Mouse (Mus musculus) heart, embryonic 14.5 days (tissue): ENCODE measurements at regions not wholly inside any gene's neighbourhood (a gene's known extent, or its start where the extent isn't known, plus 50 kb on each side); places are given as distances from the start of the nearest gene placed in this dataset.

Experiments
- ATAC-seq: fragments of 200-750 bp; cut with Nextera tagmentation; 2 replicates; pipeline ENCODE4 v1.8.0; 2017; ENCODE audit warnings: low read depth, moderate TSS enrichment; ENCODE audit not compliant: insufficient number of reproducible peaks, insufficient read depth, low FRiP score
- H3K27ac ChIP-seq, 2 experiments: fragments of 200-500 bp in 1 of 2; fragments of 300-500 bp in 1 of 2; sonication (generic) in 1 of 2; replicated peaks in 1 of 2; 2 replicates each; pipeline ENCODE4 v1.5.1; 2012 to 2014; ENCODE audit warnings: low read depth in 2 of 2, low read length in 2 of 2, control low read depth in 1 of 2, mild to moderate bottlenecking in 1 of 2, mixed read lengths in 1 of 2; ENCODE audit not compliant: control insufficient read depth in 1 of 2, insufficient read depth in 1 of 2
- H3K27me3 ChIP-seq: fragments of 300-500 bp; sonication (generic); 2 replicates; pipeline ENCODE4 v1.6.1; 2014; ENCODE audit warnings: mild to moderate bottlenecking, low read length, control low read depth; ENCODE audit not compliant: control insufficient read depth, insufficient read depth
- H3K36me3 ChIP-seq: fragments of 300-500 bp; sonication (generic); 2 replicates; pipeline ENCODE4 v1.6.1; 2014; ENCODE audit warnings: mild to moderate bottlenecking, control low read depth, low read length, mixed read lengths; ENCODE audit not compliant: control insufficient read depth, insufficient read depth
- H3K4me1 ChIP-seq, 2 experiments: fragments of 200-500 bp in 1 of 2; fragments of 300-500 bp in 1 of 2; sonication (generic) in 1 of 2; 2 replicates each; pipeline ENCODE4 v1.6.1; 2012 to 2014; ENCODE audit warnings: low read length in 2 of 2, control low read depth in 1 of 2, mixed read lengths in 1 of 2; ENCODE audit not compliant: control insufficient read depth in 2 of 2, insufficient read depth in 2 of 2
- H3K4me2 ChIP-seq: fragments of 300-500 bp; sonication (generic); 2 replicates; pipeline ENCODE4 v1.6.1; 2014; ENCODE audit warnings: mild to moderate bottlenecking, low read length
- H3K4me3 ChIP-seq, 2 experiments: fragments of 200-500 bp in 1 of 2; fragments of 300-500 bp in 1 of 2; sonication (generic) in 1 of 2; 2 replicates each; pipeline ENCODE4 v1.5.1; 2012 to 2014; ENCODE audit warnings: low read length in 2 of 2, mild to moderate bottlenecking in 2 of 2, control low read depth in 1 of 2, low read depth in 1 of 2, moderate library complexity in 1 of 2; ENCODE audit not compliant: control insufficient read depth in 1 of 2, insufficient read depth in 1 of 2
- H3K9ac ChIP-seq: fragments of 300-500 bp; sonication (generic); 2 replicates; pipeline ENCODE4 v1.6.1; 2014; ENCODE audit warnings: mild to moderate bottlenecking, low read length
- H3K9me3 ChIP-seq: fragments of 300-500 bp; sonication (generic); 2 replicates; pipeline ENCODE4 v1.6.1; 2016; ENCODE audit warnings: low read length, control low read depth; ENCODE audit not compliant: control insufficient read depth
- WGBS: fragments of 180-500 bp; shearing (Covaris S2); extraction: QIAGEN DNeasy Blood & Tissue Kit; methylation state at CpG from one replicate; pipeline ENCODE4 v1.1.7; 2014; 5-methylcytosine and 5-hydroxymethylcytosine counted together

- WGBS = 8% methylated on average over 1 of the region's 1 CpGs
- no peaks in the 10 kb centered on the region for H3K27me3 ChIP-seq
- no peaks in the 10 kb centered on the region for H3K36me3 ChIP-seq
- no peak for ATAC-seq
- H3K4me1 ChIP-seq = no peaks in the 10 kb centered on the region; a peak in 1 of 4 replicates
- no peak overlapping the region for H3K27ac ChIP-seq
- no peak overlapping the region for H3K9ac ChIP-seq
- H3K4me2 ChIP-seq = no peak overlapping the region
- no peaks in the 10 kb centered on the region for H3K9me3 ChIP-seq
- no peak overlapping the region for H3K4me3 ChIP-seq
These were observed 81.5 kb upstream of the Olfm4 start for GRCm38 (mm10) chr14:79902355-79902754.

- WGBS = 5% methylated on average over 5 of the region's 5 CpGs
- no peaks in the 10 kb centered on the region for H3K36me3 ChIP-seq
- no peaks in the 10 kb centered on the region; a peak in 1 of 4 replicates for H3K4me1 ChIP-seq
- no peak overlapping the region for H3K9ac ChIP-seq
- H3K9me3 ChIP-seq = no peaks in the 10 kb centered on the region
- ATAC-seq = no peak
- H3K27ac ChIP-seq = no peak overlapping the region
- H3K27me3 ChIP-seq = no peaks in the 10 kb centered on the region
- no peak overlapping the region for H3K4me3 ChIP-seq
- no peak overlapping the region for H3K4me2 ChIP-seq
These were observed 85.6 kb upstream of the Olfm4 start for GRCm38 (mm10) chr14:79898240-79898639.

DNA sequence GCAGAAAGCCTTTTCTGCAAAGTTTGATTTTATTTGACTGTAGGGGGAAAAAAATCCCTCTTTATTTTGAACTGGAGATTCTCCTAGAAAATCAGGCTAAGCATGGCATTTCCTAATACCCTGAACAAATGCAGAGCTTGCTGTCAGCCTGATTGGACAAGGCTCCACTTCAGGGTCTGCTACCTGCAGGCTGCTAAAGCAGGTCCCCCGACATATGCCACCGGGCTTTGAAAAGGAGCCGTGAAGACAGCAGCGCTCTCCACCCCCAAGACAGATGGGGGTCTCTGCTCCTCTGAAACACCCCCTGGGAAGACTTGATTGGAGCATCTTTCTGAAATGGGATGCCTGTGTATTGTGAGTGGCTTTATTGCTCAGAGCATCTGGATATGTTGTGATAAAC is 90.6 kb upstream of the Olfm4 start:
- Histone ChIP-seq H3K4me2 (no peak overlapping the region), H3K27me3 (no peaks in the 10 kb centered on the region), H3K9me3 (no peaks in the 10 kb centered on the region), H3K4me1 (no peaks in the 10 kb centered on the region; a peak in 1 of 4 replicates), H3K27ac (no peak overlapping the region), H3K9ac (no peak overlapping the region), H3K4me3 (no peak overlapping the region), H3K36me3 (no peaks in the 10 kb centered on the region)
- no peak for ATAC-seq
- 85% methylated on average over 4 of the region's 4 CpGs for WGBS

- H3K9me3 ChIP-seq = no peaks in the 10 kb centered on the region
- ATAC-seq = no peak
These were observed 93.2 kb upstream of the Olfm4 start for GRCm38 (mm10) chr14:79890682-79891081.

GRCm38 (mm10) chr14:79890280-79890679 is 93.6 kb upstream of the Olfm4 start:
- Histone ChIP-seq H3K27ac (no peak overlapping the region), H3K4me1 (no peaks in the 10 kb centered on the region), H3K9me3 (no peaks in the 10 kb centered on the region), H3K4me3 (no peak overlapping the region), H3K9ac (no peak overlapping the region), H3K4me2 (no peak overlapping the region), H3K27me3 (no peaks in the 10 kb centered on the region), H3K36me3 (no peaks in the 10 kb centered on the region)
- 72% methylated on average over 4 of the region's 4 CpGs for WGBS
- no peak for ATAC-seq

More at GRCm38 (mm10) chr14:79890682-79891081, 93.2 kb upstream of the Olfm4 start:
- no peaks in the 10 kb centered on the region for H3K36me3 ChIP-seq
- H3K4me2 ChIP-seq = no peak overlapping the region
- no peaks in the 10 kb centered on the region for H3K4me1 ChIP-seq
- H3K27me3 ChIP-seq = no peaks in the 10 kb centered on the region
- no peak overlapping the region for H3K9ac ChIP-seq
- no peak overlapping the region for H3K27ac ChIP-seq
- WGBS = 65% methylated on average over 2 of the region's 2 CpGs
- no peak overlapping the region for H3K4me3 ChIP-seq

DNA sequence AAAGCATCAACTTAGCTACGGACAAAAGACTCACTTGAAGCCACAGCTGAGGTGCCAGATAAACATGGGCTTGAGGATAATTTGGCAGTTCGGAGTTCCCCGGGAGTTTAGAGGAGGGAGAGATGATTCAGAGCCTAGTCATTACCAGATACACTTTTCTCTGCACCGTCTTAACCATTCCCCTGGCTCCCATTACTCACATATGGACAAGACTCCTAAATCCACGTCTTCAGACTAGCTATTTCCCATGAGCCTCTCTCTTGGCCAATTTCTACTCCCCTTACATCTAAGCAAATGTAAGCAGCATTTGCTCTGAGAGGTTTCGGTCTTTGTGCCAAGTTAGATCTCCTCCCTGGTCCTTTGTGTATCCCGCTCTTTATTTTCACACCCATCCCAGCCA is 100.4 kb upstream of the Olfm4 start:
- H3K4me1 ChIP-seq = no peaks in the 10 kb centered on the region
- H3K36me3 ChIP-seq = no peaks in the 10 kb centered on the region
- no peaks in the 10 kb centered on the region for H3K9me3 ChIP-seq
- H3K9ac ChIP-seq = no peak overlapping the region
- no peak overlapping the region for H3K27ac ChIP-seq
- WGBS = 70% methylated on average over 7 of the region's 7 CpGs
- no peak for ATAC-seq
- no peak overlapping the region for H3K4me2 ChIP-seq
- H3K4me3 ChIP-seq = no peak overlapping the region
- no peaks in the 10 kb centered on the region for H3K27me3 ChIP-seq

GRCm38 (mm10) chr14:79881726-79882125 is 102.2 kb upstream of the Olfm4 start:
- H3K4me1 ChIP-seq = no peaks in the 10 kb centered on the region
- H3K36me3 ChIP-seq = no peaks in the 10 kb centered on the region
- no peaks in the 10 kb centered on the region for H3K27me3 ChIP-seq
- H3K9ac ChIP-seq = no peak overlapping the region
- H3K27ac ChIP-seq = no peak overlapping the region
- 70% methylated on average over 9 of the region's 9 CpGs for WGBS
- H3K4me3 ChIP-seq = no peak overlapping the region
- H3K9me3 ChIP-seq = no peaks in the 10 kb centered on the region
- ATAC-seq = no peak
- H3K4me2 ChIP-seq = no peak overlapping the region

- no peak for ATAC-seq
These were observed 103.7 kb upstream of the Olfm4 start for GRCm38 (mm10) chr14:79880065-79880755.

More at GRCm38 (mm10) chr14:79880065-79880755, 103.7 kb upstream of the Olfm4 start:
- no peaks in the 10 kb centered on the region for H3K4me1 ChIP-seq
- no peak overlapping the region for H3K9ac ChIP-seq
- H3K27ac ChIP-seq = no peak overlapping the region
- H3K4me2 ChIP-seq = no peak overlapping the region
- H3K4me3 ChIP-seq = no peak overlapping the region
- H3K36me3 ChIP-seq = no peaks in the 10 kb centered on the region
- H3K27me3 ChIP-seq = no peaks in the 10 kb centered on the region
- 65% methylated on average over 5 of the region's 5 CpGs for WGBS
- H3K9me3 ChIP-seq = no peaks in the 10 kb centered on the region
